Mouse (Mus musculus) fat pad, adult 2 months (tissue): ENCODE data around the gene Nrf1.
A peak's percentile ranks its signal among the peaks of the same experiment; 100 is the strongest.

Experiments used
- DNase-seq: peaks from one replicate; pipeline ENCODE4 v3.0.0-alpha.2; 2011; ENCODE audit warnings: low read depth, low spot score; ENCODE audit errors: extremely low read depth

The Nrf1 gene

DNA sequence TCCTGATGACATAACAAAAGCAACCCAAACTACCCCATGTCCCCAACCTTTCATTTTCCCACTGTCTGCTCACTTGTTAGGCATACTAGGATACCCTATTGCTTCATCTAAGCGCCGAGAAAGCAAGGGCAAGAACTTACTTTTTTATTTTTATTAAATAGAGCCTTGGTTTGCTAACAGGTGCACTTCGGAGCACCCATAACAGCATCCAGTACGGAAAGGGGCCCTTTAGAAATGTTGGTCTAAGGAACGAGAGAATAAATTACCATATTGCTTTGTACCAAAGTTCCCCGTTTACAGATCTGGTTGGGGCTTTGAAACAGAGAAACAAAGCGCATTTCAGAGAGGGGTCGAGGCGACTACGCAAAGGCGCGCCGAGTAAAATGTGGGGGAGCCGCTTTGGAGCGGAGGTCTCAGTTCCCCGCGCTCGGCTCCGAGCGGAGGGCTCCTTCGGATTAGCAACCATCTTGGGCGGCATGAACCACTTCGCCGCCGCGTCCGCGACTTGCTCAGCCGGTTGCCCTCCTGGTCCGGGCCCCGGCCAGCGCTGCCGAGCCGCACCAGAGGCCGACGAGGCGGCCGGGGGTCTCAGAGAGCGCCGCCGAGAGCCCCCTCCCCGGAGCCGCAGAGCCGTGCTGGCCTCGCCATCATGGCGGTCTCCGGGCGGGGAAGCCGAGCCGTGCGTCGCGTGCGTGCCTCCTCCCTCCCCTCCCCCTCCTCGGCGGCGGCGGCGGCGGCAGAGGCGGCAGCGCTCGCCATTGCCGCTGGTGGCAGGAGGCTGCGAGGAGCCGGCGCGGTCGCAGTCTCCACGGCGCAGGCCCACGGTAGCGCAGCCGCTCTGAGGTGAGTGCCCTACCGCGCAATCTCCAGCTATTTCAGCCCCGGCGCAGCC is at the start of gene Nrf1:
Gene Nrf1, plus strand, starts transcription at position 718 of the 892 bp plus-strand sequence.
- DNase-seq = no peak

DNA sequence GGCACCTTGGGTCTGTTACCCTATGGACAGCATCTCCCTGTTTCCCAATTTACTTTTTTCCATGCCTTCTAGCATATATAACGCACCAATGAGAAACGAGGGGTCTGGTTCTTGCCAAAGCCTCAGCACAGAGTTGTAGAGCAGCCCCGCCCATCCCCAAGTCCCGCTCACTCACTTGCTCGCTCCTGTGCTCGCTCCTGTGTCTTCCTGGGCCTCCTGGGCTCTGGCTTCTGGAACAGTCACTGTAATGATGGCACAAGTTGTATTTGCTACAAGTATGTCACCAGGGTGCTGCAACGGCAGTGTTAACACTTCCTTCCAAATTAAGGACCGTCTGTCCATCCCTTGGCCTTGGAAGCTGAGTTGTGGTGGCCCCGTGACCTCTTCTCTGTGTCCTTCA is 49.6 kb upstream of the Nrf1 start:
- DNase-seq = no peak

- no peak for DNase-seq
These were observed 49.0 kb upstream of the Nrf1 start for GRCm38 (mm10) chr6:29998771-29999170.

DNA sequence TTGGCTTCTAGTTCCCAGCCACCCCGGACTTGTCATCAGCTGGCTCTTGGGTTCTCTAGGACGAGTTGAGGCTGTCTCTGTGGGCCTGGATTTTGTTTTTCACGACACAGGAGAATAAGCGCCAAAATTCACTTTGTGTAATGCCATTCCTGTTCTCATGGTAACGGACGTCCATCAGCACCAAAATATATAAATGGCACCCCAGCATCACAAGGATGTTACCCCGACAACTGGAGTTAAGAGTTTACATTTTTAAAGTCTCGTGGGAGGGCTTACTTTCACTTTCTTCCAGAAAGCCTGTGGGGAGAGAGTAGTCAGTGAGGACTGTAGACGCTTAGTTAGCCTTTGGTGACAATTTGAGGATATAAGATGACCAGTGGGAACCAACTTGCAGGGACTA is 45.2 kb upstream of the Nrf1 start:
- DNase-seq = no peak

- DNase-seq = no peak
These were observed 41.9 kb upstream of the Nrf1 start for GRCm38 (mm10) chr6:30005851-30006250.

DNA sequence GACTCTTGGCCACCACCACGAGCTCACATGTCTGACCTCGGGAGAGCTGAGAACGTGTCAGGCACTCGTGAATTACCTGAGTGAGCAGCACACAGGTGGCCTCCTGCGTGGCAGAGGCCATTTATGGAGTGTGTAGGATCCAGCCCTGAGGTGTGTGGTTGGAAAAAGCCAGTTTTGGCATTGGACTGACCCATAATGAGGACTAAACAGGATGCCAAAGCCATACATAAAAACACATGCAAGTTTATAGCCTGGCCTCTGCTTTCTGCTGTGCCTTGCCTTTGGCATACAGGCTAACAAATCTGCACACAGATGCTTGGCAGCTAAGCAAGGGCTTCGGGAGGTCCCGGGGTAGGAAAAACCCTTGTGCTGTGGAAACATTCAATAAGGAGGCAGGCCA is 38.6 kb upstream of the Nrf1 start:
- no peak for DNase-seq

DNA sequence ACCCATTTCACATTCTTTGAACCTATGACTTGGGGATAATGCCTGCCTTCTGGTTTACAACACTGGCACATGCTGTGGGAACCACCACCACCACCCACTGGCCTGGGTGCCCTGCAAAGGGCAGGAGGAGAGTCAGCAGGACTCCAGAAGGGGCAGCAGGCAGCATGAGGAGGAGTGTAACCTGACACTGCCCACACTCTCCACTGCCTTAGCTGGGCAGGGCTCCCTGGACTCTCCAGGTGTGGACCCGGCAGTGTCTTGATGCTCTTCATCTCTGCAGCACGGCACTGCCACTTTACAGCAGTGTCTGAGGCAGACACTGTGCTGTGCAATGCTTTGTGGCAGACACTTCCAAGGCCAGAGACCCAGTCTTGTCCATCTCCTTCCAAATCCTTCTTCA is 34.3 kb upstream of the Nrf1 start:
- no peak for DNase-seq

DNA sequence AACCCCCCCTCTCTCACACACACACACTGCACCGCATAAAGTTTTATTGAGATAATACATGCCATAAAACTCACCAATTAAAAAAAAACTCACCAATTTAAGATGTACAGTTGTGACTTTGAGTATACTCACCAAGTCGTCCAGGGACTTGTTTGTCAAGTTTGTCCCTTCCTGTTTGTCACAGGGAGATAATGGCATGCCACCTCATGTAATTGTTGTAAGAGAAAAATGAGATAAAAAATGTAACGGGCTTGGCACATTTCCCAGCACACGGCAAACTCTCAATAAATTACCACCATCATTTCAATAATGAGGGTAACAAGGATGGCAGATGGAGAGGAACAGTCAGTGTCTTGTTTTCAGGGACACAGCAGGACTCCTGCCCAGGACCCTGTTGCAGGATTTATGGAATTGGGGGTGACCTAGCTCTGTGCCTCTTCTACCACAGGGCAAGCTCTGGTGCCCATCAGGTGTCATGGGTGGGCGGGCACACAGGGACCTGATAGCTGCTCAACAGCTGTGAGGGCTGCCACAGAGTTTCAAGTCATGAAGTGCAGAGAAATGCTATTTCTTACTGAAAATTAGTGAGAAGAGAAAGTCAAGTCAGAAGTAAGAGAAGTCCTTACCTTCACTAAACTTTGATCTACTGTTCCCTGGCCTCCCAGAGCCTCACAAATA is 33.5 kb upstream of the Nrf1 start:
- no peak for DNase-seq

- DNase-seq = no peak
These were observed 26.5 kb upstream of the Nrf1 start for GRCm38 (mm10) chr6:30021241-30021640.

- no peak for DNase-seq
These were observed 26.1 kb upstream of the Nrf1 start for GRCm38 (mm10) chr6:30021656-30022055.

GRCm38 (mm10) chr6:30026799-30027198 is 21.0 kb upstream of the Nrf1 start:
- no peak for DNase-seq

DNA sequence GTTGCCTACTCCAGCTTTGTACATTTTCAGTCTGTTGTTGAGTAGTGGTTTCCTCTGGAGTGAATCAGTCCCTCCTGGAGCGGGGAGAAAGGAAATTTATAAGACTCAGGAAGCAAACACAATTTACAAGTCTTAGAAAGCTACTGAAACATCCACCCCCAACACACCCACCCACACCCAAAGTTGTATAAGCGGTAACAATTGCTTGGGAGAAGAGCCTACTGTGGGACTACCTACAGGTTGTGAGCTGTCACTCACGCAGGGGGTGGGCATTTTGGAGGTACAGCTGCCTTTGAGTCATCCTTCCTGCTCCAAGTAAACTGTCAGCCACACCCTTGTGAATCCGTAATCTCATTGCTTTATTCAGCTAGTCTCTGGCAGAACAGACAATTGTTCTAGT is 19.4 kb upstream of the Nrf1 start:
- no peak for DNase-seq

GRCm38 (mm10) chr6:30035112-30035511 is 12.7 kb upstream of the Nrf1 start:
- no peak for DNase-seq

GRCm38 (mm10) chr6:30041498-30041897 is 6.3 kb upstream of the Nrf1 start:
- DNase-seq = no peak

DNA sequence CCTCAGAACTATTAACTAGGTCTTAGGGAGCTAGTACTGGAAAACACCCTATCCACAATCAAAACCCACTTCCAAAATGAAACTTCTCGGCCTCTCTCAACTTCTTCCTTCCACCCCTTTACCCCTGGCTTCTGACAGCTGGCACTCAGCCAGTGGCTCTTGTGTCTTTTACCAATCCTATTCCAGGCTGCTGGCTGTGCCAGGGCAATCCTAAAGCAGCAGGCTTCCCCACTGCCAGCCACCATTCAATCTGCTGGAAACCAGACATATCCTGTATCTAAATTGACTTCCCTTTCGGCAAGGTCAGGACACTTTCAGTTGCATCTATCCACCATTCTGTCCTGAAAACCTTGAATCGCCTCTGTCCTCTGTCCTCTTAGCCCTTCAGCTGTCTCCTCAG is 5.3 kb upstream of the Nrf1 start:
- no peak for DNase-seq

GRCm38 (mm10) chr6:30048163-30048500 is 344 bp downstream of the Nrf1 start:
- no peak for DNase-seq

GRCm38 (mm10) chr6:30048501-30049353 is 939 bp downstream of the Nrf1 start:
- no peak for DNase-seq

- DNase-seq = no peak
These were observed 5.3 kb downstream of the Nrf1 start for GRCm38 (mm10) chr6:30053116-30053515.

GRCm38 (mm10) chr6:30062544-30062943 is 14.8 kb downstream of the Nrf1 start:
- no peak for DNase-seq

DNA sequence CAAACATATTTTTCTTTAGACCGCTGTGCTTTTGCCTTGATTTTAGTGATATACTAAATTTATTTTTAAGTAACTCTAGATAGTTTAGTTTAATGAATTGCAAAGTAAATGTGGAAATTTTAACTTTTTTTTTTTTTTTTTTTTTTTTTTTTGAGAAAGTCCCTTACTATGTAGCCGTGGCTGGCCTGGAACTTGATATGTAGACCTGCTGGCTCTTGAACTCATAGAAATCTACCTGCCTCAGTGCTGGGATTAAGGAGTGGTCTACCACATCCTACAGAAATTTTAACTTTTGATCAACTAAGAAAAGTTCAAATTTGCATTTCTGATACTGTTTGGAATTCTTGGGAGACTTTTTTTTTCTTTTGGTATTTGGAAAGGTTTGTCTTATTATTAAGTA is 17.6 kb downstream of the Nrf1 start:
- DNase-seq = no peak

GRCm38 (mm10) chr6:30066746-30067145 is 19.0 kb downstream of the Nrf1 start:
- peak; percentile 97 for DNase-seq

DNA sequence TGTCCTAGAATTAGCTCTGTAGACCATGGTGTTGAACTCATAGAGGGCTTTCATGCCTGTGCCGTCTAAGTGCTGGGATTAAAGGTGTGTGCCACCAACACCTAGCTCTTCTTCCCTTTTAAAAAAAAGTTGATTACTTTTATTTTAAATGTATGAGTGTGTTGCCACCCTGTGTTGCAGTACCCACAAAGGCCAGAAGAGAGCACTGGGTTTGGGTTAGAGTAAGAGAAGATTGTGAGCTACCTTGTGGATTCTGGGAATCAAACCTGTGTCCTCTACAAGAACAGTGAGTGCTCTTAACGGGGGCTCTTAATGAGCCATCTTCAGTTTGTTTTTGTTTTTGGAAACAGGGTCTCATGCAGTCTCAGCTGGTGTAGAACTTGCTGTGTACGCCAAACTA is 24.7 kb downstream of the Nrf1 start:
- no peak for DNase-seq
